Mouse (Mus musculus) small intestine, adult 2 months (tissue): ENCODE results near the gene Gm10972. TPM values are rescaled to one million over a fixed set of nuclear protein-coding genes. Genes with fewer than 3 reads are reported as not detected.
"Not testable (repeated sequence)": the region's sequence is repeated elsewhere in the genome, so short reads cannot be mapped to it uniquely, and the experiment has no call there.

ENCODE experiments used
- H3K27ac ChIP-seq: fragments of 200-500 bp; 2 replicates; pipeline ENCODE4 v1.5.1; 2012; ENCODE audit warnings: low read depth, low read length, control low read depth, inconsistent platforms; ENCODE audit not compliant: insufficient read depth
- H3K27me3 ChIP-seq: fragments of 200-500 bp; 2 replicates; pipeline ENCODE4 v1.6.1; 2012; ENCODE audit warnings: mild to moderate bottlenecking, moderate library complexity, low read length, inconsistent platforms; ENCODE audit not compliant: control insufficient read depth, insufficient read depth
- H3K36me3 ChIP-seq: fragments of 200-500 bp; 2 replicates; pipeline ENCODE4 v1.6.1; 2012; ENCODE audit warnings: mild to moderate bottlenecking, low read length, control low read depth, inconsistent platforms; ENCODE audit not compliant: control insufficient read depth, insufficient read depth
- H3K4me1 ChIP-seq: fragments of 200-500 bp; 2 replicates; pipeline ENCODE4 v1.6.1; 2012; ENCODE audit warnings: low read length, inconsistent platforms, mixed read lengths; ENCODE audit not compliant: control insufficient read depth, insufficient read depth, insufficient read length
- H3K4me3 ChIP-seq: fragments of 200-500 bp; 2 replicates; pipeline ENCODE4 v1.5.1; 2012; ENCODE audit warnings: low read depth, mild to moderate bottlenecking, control low read depth, inconsistent platforms, low read length, moderate library complexity
- CTCF ChIP-seq: fragments of 200-500 bp; IDR thresholded peaks from 2 replicates; pipeline ENCODE4 v1.5.1; 2012; ENCODE audit warnings: low read depth, mild to moderate bottlenecking, control low read depth, inconsistent platforms, low read length, moderate library complexity, mixed read lengths; ENCODE audit not compliant: insufficient replicate concordance, insufficient read length; ENCODE audit errors: extremely low read depth
- POLR2A ChIP-seq: fragments of 200-500 bp; IDR thresholded peaks from 2 replicates; pipeline ENCODE4 v1.6.1; 2012; ENCODE audit warnings: low read depth, mild to moderate bottlenecking, control low read depth, inconsistent platforms, low read length, moderate library complexity
- WGBS: fragments of 180-500 bp; shearing (Covaris S2); methylation state at CpG from one replicate; pipeline ENCODE4 v1.1.7; 2018; 5-methylcytosine and 5-hydroxymethylcytosine counted together
- polyA plus RNA-seq: library from polyadenylated mRNA; depleted of rRNA; stranded (reverse); fragments of >200 nt; gene quantifications from 2 replicates; pipeline ENCODE4 v1.2.3, GENCODE M21; 2012

The Gm10972 gene
- polyA plus RNA-seq, 1 experiment: not detected

GRCm38 (mm10) chr3:94629876-94630275, 13.0 kb upstream of the Gm10972 start:
- H3K4me3 ChIP-seq: no peak overlapping the region
- no peaks in the 10 kb centered on the region for H3K27me3 ChIP-seq
- WGBS: 80% methylated on average over 3 of the region's 3 CpGs
- no peaks in the 10 kb centered on the region for H3K4me1 ChIP-seq
- TF ChIP-seq CTCF (no peak), POLR2A (no peak)
- H3K27ac ChIP-seq: no peak overlapping the region
- H3K36me3 ChIP-seq: peaks cover 23% of the 10 kb centered on the region

- H3K4me1 ChIP-seq: peaks cover 16% of the 10 kb centered on the region; the same call in 1 of the 2 replicates
- TF ChIP-seq CTCF (no peak), POLR2A (no peak)
- no peaks in the 10 kb centered on the region for H3K36me3 ChIP-seq
- WGBS: 13% methylated on average over 6 of the region's 6 CpGs
- H3K27ac ChIP-seq: peak overlapping the region; percentile 47
- H3K27me3 ChIP-seq: no peaks in the 10 kb centered on the region
- H3K4me3 ChIP-seq: no peak overlapping the region
Measured at GRCm38 (mm10) chr3:94648755-94649590, 6.1 kb downstream of the Gm10972 start.

GRCm38 (mm10) chr3:94650409-94650808, 7.5 kb downstream of the Gm10972 start:
- no peaks in the 10 kb centered on the region for H3K27me3 ChIP-seq
- H3K27ac ChIP-seq: no peak overlapping the region; the same call in 1 of the 2 replicates
- H3K36me3 ChIP-seq: no peaks in the 10 kb centered on the region
- peaks cover 16% of the 10 kb centered on the region; the same call in 1 of the 2 replicates for H3K4me1 ChIP-seq
- WGBS: 24% methylated on average over 7 of the region's 7 CpGs
- no peak overlapping the region for H3K4me3 ChIP-seq
- no peak for TF ChIP-seq CTCF
- TF ChIP-seq POLR2A: no peak

GRCm38 (mm10) chr3:94653967-94654366, 11.1 kb downstream of the Gm10972 start:
- H3K36me3 ChIP-seq, H3K27me3 ChIP-seq, H3K4me3 ChIP-seq, H3K27ac ChIP-seq: not testable (repeated sequence)
- 40% methylated on average over 1 of the region's 1 CpGs for WGBS
- H3K4me1 ChIP-seq: peaks cover 13% of the 10 kb centered on the region; the same call in 1 of the 2 replicates

GRCm38 (mm10) chr3:94657852-94658739, 15.2 kb downstream of the Gm10972 start:
- H3K4me3 ChIP-seq: peak overlapping the region; percentile 86
- 4% methylated on average over 26 of the region's 47 CpGs for WGBS
- not testable (repeated sequence) for H3K4me1 ChIP-seq, H3K36me3 ChIP-seq, H3K27me3 ChIP-seq
- peak overlapping the region; percentile 81 for H3K27ac ChIP-seq

- not testable (repeated sequence) for H3K27me3 ChIP-seq, H3K36me3 ChIP-seq, H3K4me1 ChIP-seq
- peak within 1 kb of the TSS; percentile 81 for H3K27ac ChIP-seq
- peak within 1 kb of the TSS; percentile 86 for H3K4me3 ChIP-seq
- 0% methylated on average over 22 of the region's 33 CpGs for WGBS
Measured at GRCm38 (mm10) chr3:94658740-94659095, 15.8 kb downstream of the Gm10972 start, which contains the start of gene Tuft1. Gene Tuft1, minus strand, starts transcription at chr3:94658872.

GRCm38 (mm10) chr3:94659142-94659748, 16.3 kb downstream of the Gm10972 start:
- H3K36me3 ChIP-seq, H3K27me3 ChIP-seq, H3K4me1 ChIP-seq, H3K4me3 ChIP-seq: not testable (repeated sequence)
- peak overlapping the region; percentile 77 for H3K27ac ChIP-seq
- 13% methylated on average over 8 of the region's 10 CpGs for WGBS

GRCm38 (mm10) chr3:94660841-94661240, 17.9 kb downstream of the Gm10972 start:
- WGBS: 80% methylated on average over 2 of the region's 2 CpGs
- not testable (repeated sequence) for H3K4me3 ChIP-seq, H3K27me3 ChIP-seq, H3K4me1 ChIP-seq, H3K36me3 ChIP-seq, H3K27ac ChIP-seq
